Mouse (Mus musculus) lung, adult 10 weeks (tissue): ENCODE measurements around the gene Krtap6-2. TPM values are rescaled to one million over a fixed set of nuclear protein-coding genes. Genes with fewer than 3 reads are reported as not detected.

ENCODE experiments used
- polyA plus RNA-seq: library from polyadenylated mRNA; stranded (reverse); fragments of 350-450 nt; fragmentation: Illumina TruSeq; extraction: RNeasy Lipid Tissue Mini Kit (QIAGEN cat#74804); gene quantifications from one replicate; pipeline ENCODE4 v1.2.3, GENCODE M21; 2014; ENCODE audit warnings: low read depth, low replicate concordance; ENCODE audit not compliant: insufficient read depth

The Krtap6-2 gene
- polyA plus RNA-seq = not detected

GRCm38 (mm10) chr16:89420011-89420410 lies at the start of gene Krtap6-2:
Krtap6-2 (minus strand) TSS chr16:89420111.

GRCm38 (mm10) chr16:89403768-89404167 lies 16.1 kb downstream of the Krtap6-2 start, which contains the start of gene Krtap21-1:
Krtap21-1 (minus strand) TSS chr16:89403868.

Other genes with a start within 250 kb of the Krtap6-2 start
- gene 1110057P08Rik, start 245.4 kb downstream of the Krtap6-2 start, polyA plus RNA-seq = not detected
- not detected for gene Krtap20-2, start 214.2 kb downstream of the Krtap6-2 start, polyA plus RNA-seq
- not detected for gene Krtap21-1, start 16.2 kb downstream of the Krtap6-2 start, polyA plus RNA-seq
- not detected for gene Krtap8-1, start 67.8 kb upstream of the Krtap6-2 start, polyA plus RNA-seq
- gene Krtap7-1, start 88.2 kb upstream of the Krtap6-2 start, polyA plus RNA-seq = not detected
- gene Krtap11-1, start 151.1 kb upstream of the Krtap6-2 start, polyA plus RNA-seq = not detected